Mouse (Mus musculus) C2C12 (cell line): ENCODE results near the gene Mfsd2b.

Experiments
- CEBPB ChIP-seq: IDR thresholded peaks from one replicate; pipeline ENCODE4 v1.6.1; 2011; ENCODE audit warnings: low read depth, mild to moderate bottlenecking, control low read depth, moderate library complexity
- CTCF ChIP-seq: IDR thresholded peaks from one replicate; pipeline ENCODE4 v1.5.1; 2011; ENCODE audit not compliant: control insufficient read depth, insufficient read depth, insufficient read length
- FOSL1 ChIP-seq: IDR thresholded peaks from one replicate; pipeline ENCODE4 v1.8.0; 2011; ENCODE audit warnings: mild to moderate bottlenecking, low read length; ENCODE audit not compliant: poor library complexity, insufficient read depth, severe bottlenecking
- MAX ChIP-seq: IDR thresholded peaks from one replicate; pipeline ENCODE4 v1.6.1; 2011; ENCODE audit warnings: mild to moderate bottlenecking, control low read depth
- MYOD1 ChIP-seq: IDR thresholded peaks from one replicate; pipeline ENCODE4 v1.6.1; 2011; ENCODE audit warnings: low read depth; ENCODE audit not compliant: control insufficient read depth, insufficient read length

GRCm38 (mm10) chr12:4878296-4878783 lies 4.2 kb upstream of the Mfsd2b start:
- TF ChIP-seq CEBPB (no peak), CTCF (no peak), MYOD1 (peak; percentile 51), FOSL1 (no peak), MAX (no peak)
